Mouse (Mus musculus) lung, embryonic 15.5 days (tissue): ENCODE measurements at regions not wholly inside any gene's neighbourhood (a gene's known extent, or its start where the extent isn't known, plus 50 kb on each side); places are given as distances from the start of the nearest gene placed in this dataset.
A peak's percentile ranks its signal among the peaks of the same experiment; 100 is the strongest.

Experiments used
- ATAC-seq: fragments of 200-750 bp; cut with Nextera tagmentation; 2 replicates; pipeline ENCODE4 v1.8.0; 2017; ENCODE audit warnings: moderate number of reproducible peaks, borderline replicate concordance; ENCODE audit not compliant: low FRiP score, low TSS enrichment; ENCODE audit errors: extremely low read depth
- H3K27ac ChIP-seq: fragments of 300-500 bp; sonication (generic); 2 replicates; pipeline ENCODE4 v1.5.1; 2015; ENCODE audit warnings: moderate library complexity, mild to moderate bottlenecking, inconsistent platforms
- H3K27me3 ChIP-seq: fragments of 300-500 bp; sonication (generic); 2 replicates; pipeline ENCODE4 v1.6.1; 2015; ENCODE audit warnings: inconsistent platforms
- H3K36me3 ChIP-seq: fragments of 300-500 bp; sonication (generic); 2 replicates; pipeline ENCODE4 v1.6.1; 2015; ENCODE audit warnings: inconsistent platforms
- H3K4me1 ChIP-seq: fragments of 300-500 bp; sonication (generic); 2 replicates; pipeline ENCODE4 v1.6.1; 2015; ENCODE audit warnings: inconsistent platforms
- H3K4me2 ChIP-seq: fragments of 300-500 bp; sonication (generic); 2 replicates; pipeline ENCODE4 v1.6.1; 2015; ENCODE audit warnings: inconsistent platforms, mild to moderate bottlenecking, moderate library complexity
- H3K4me3 ChIP-seq: fragments of 300-500 bp; sonication (generic); 2 replicates; pipeline ENCODE4 v1.5.1; 2015; ENCODE audit warnings: mild to moderate bottlenecking, inconsistent platforms
- H3K9ac ChIP-seq: fragments of 300-500 bp; sonication (generic); 2 replicates; pipeline ENCODE4 v1.6.1; 2015; ENCODE audit warnings: inconsistent platforms
- H3K9me3 ChIP-seq: fragments of 300-500 bp; sonication (generic); 2 replicates; pipeline ENCODE4 v1.6.1; 2016; ENCODE audit warnings: inconsistent platforms
- WGBS: fragments of 180-500 bp; shearing (Covaris S2); methylation state at CpG from one replicate; pipeline ENCODE4 v1.1.7; 2015; 5-methylcytosine and 5-hydroxymethylcytosine counted together

DNA sequence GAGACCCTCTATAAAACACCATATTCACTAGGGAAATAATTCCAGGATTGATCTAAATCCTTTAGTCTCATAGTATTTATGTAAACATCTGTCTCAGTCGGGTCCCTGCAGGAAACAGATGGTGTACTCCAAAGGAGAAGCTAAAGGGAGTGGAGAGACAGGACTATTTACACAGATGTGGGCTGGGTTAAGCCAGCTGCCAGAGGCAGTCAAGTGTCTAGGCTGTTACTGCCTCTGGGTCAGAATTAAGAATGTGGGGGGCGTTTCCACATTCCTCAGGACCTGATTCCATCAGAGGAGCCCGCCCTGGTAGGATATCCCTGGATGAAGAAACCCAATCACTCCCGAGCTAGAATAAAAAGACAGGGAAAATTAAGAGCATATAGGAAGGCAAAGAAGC lies 380.2 kb upstream of the Auts2 start:
- H3K4me1 ChIP-seq: peaks cover 16% of the 10 kb centered on the region
- no peak overlapping the region for H3K27ac ChIP-seq
- H3K27me3 ChIP-seq: no peaks in the 10 kb centered on the region
- ATAC-seq: peak; percentile 93
- no peak overlapping the region for H3K4me2 ChIP-seq
- no peak overlapping the region for H3K9ac ChIP-seq
- no peak overlapping the region for H3K4me3 ChIP-seq
- WGBS: 3% methylated on average over 4 of the region's 4 CpGs
- H3K9me3 ChIP-seq: no peaks in the 10 kb centered on the region
- H3K36me3 ChIP-seq: no peaks in the 10 kb centered on the region

DNA sequence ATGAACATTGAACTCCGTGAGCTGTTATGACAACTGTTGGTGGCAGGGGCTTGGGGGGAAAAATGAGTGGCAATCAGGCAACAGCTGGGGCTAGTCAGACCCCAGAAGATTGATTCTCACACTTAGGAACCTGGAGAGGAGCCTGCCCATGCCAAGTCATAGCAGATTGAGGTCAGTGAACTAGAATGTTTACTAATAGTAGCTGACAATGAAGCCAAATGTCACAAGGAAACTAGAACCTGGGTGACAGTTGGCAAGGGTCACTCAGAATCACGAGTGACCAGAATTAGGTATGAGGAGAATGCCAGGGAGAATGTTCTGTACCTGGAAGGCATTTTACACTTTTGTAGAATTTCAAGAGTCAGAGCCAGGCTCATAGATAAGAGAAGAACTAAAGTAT lies 365.9 kb upstream of the Auts2 start:
- WGBS: 22% methylated on average over 2 of the region's 2 CpGs

DNA sequence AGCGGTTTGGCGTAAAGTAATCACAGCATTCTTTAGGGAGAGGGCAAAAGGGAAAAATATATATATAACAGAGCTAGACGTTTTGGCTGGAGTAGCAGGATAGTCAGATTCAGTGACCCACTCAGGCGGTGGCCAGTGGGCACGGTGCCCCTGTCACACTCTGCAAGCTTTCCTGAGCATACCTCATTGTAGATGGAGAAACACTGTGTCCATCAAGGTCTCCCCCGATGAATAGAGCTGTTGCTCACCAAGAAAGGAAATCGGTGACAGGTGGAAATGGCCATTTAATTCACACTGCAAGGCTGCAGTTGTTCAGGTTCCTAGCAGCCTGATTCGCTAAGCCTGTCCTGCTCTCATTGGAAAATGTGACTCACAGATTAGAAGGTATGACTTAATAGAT lies 365.1 kb upstream of the Auts2 start:
- no peak overlapping the region for H3K4me2 ChIP-seq

More for the DNA sequence above, 365.9 kb upstream of the Auts2 start:
- Histone ChIP-seq H3K9ac (no peak overlapping the region), H3K27ac (no peak overlapping the region), H3K4me1 (no peaks in the 10 kb centered on the region), H3K4me3 (no peak overlapping the region), H3K27me3 (no peaks in the 10 kb centered on the region), H3K9me3 (no peaks in the 10 kb centered on the region), H3K4me2 (no peak overlapping the region), H3K36me3 (no peaks in the 10 kb centered on the region)
- ATAC-seq: no peak

DNA sequence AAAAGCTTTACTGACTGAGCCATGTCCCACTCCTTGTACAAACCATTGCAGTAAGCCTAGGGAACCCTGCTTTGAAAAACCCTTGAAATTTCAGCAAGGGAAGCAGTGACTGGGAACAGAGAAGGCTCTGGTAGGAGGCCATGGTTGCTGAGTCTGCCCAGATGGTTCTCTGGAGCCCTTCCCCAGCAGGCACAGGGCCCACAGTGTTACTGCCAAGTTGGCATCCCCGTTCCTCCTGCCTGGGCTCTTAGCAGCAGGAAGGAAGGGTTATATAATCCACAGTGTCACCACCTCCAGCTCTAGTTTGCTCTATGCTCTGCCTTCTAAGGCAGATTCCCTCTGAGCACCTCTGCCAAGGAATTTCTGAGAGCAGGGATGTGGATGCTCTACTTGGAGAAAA lies 349.4 kb upstream of the Auts2 start:
- Histone ChIP-seq H3K36me3 (no peaks in the 10 kb centered on the region), H3K4me2 (no peak overlapping the region), H3K9ac (no peak overlapping the region), H3K27ac (no peak overlapping the region), H3K27me3 (no peaks in the 10 kb centered on the region), H3K4me1 (no peaks in the 10 kb centered on the region), H3K4me3 (no peak overlapping the region), H3K9me3 (no peaks in the 10 kb centered on the region)
- WGBS: 74% methylated on average over 1 of the region's 1 CpGs
- no peak for ATAC-seq

More for the DNA sequence above, 365.1 kb upstream of the Auts2 start:
- 79% methylated on average over 8 of the region's 8 CpGs for WGBS
- Histone ChIP-seq H3K4me1 (no peaks in the 10 kb centered on the region), H3K27ac (no peak overlapping the region), H3K9me3 (no peaks in the 10 kb centered on the region), H3K9ac (no peak overlapping the region), H3K27me3 (no peaks in the 10 kb centered on the region), H3K4me3 (no peak overlapping the region), H3K36me3 (no peaks in the 10 kb centered on the region)
- no peak for ATAC-seq

DNA sequence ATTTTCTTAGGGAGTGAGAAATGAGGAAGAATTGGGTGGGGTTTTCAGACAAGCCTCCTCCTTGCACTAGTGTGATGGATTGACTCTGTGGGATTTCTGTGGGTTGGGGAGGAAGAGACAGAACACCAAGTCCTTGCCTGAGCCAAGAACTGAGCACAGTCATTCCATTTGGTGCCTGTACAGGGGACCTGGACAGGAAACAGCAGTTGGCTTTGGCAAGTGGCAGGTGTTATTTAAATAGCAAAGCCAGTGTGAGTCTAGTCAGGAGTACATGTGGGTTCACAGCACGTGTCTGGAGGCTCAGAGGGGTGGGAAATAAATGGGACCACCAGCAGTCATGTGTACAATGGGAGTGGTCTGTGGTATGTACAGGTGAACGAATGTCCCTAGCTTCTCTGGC lies 341.0 kb upstream of the Auts2 start:
- ATAC-seq: no peak
- H3K36me3 ChIP-seq: no peaks in the 10 kb centered on the region
- no peaks in the 10 kb centered on the region for H3K9me3 ChIP-seq
- no peaks in the 10 kb centered on the region for H3K27me3 ChIP-seq
- no peak overlapping the region for H3K4me2 ChIP-seq
- H3K4me3 ChIP-seq: no peak overlapping the region
- H3K9ac ChIP-seq: no peak overlapping the region
- no peaks in the 10 kb centered on the region for H3K4me1 ChIP-seq
- WGBS: 40% methylated on average over 2 of the region's 2 CpGs
- H3K27ac ChIP-seq: no peak overlapping the region

DNA sequence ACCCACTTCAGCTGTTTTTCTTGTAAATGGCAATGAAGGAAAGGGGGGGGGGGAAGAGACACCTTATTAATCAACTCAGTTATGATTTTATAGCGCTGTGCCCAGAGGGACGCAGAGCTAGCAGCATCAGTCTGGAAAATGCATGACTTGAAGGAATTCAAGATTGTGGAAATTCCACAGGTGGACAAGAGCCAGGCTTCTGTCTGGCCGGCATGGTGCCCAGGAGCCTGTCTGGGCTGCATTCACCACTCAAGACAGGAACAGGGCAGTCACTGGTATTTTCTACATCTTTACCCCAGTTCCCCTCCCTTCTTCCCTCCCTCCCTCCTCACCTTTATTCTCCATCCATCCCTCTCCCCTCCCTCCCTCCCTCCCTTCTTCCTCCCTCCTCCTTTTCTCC lies 339.1 kb upstream of the Auts2 start:
- WGBS: 22% methylated on average over 3 of the region's 3 CpGs
- Histone ChIP-seq H3K27me3 (no peaks in the 10 kb centered on the region), H3K9me3 (no peaks in the 10 kb centered on the region), H3K4me3 (no peak overlapping the region), H3K36me3 (no peaks in the 10 kb centered on the region), H3K27ac (no peak overlapping the region), H3K9ac (no peak overlapping the region), H3K4me2 (no peak overlapping the region), H3K4me1 (no peaks in the 10 kb centered on the region)
- no peak for ATAC-seq

DNA sequence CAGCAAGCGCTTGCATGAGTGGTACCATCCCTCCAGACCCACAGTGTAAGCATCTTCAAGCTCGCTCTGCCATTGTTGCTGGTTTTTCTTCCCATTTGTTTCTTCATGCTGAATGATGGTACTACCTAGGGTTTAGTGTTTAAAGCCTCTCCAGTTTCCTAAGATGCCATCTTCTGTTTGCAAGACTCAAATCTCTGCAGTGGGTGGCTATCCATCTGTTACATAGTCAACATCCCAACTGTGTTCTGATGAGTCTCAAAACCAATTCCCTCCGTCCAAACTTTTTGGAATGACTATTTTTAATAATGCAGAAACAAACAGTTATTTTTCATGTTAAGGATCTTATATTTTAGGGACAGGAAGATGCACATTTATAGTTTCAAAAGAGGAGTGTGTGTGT lies 338.0 kb upstream of the Auts2 start:
- ATAC-seq: no peak
- WGBS: 93% methylated on average over 3 of the region's 3 CpGs
- H3K9ac ChIP-seq: no peak overlapping the region
- no peak overlapping the region for H3K4me2 ChIP-seq
- H3K36me3 ChIP-seq: no peaks in the 10 kb centered on the region
- H3K9me3 ChIP-seq: no peaks in the 10 kb centered on the region
- no peaks in the 10 kb centered on the region for H3K27me3 ChIP-seq
- H3K27ac ChIP-seq: no peak overlapping the region
- H3K4me3 ChIP-seq: no peak overlapping the region
- no peaks in the 10 kb centered on the region for H3K4me1 ChIP-seq

DNA sequence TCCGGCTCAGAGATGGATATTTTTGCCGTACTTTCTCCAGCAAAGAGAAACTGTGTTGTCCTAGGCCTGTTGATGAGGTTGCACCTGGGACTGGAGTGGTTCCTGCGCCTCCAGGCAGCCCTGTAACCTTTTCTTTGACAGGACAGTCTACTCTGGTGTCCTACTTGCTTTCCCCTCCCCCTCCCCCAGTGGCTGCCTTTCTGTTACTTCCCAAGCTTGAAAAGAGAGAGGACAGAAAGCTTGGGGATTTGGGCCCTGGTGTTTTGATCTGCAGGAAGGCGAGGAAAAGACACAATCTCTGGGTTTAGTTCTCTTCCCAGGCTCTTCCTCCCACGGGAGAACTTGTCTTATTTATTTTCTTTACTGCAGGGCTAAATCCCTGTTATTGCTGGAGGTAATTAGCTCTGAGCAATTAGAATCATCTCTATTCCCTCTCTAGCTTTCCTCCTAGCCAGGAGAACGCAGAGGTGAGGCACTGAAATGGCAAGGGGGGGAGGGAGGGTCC lies 333.2 kb upstream of the Auts2 start:
- H3K9ac ChIP-seq: no peak overlapping the region
- 39% methylated on average over 6 of the region's 6 CpGs for WGBS
- H3K27me3 ChIP-seq: no peaks in the 10 kb centered on the region
- no peak overlapping the region for H3K27ac ChIP-seq
- no peak overlapping the region for H3K4me2 ChIP-seq
- no peaks in the 10 kb centered on the region for H3K36me3 ChIP-seq
- no peak for ATAC-seq
- no peaks in the 10 kb centered on the region for H3K4me1 ChIP-seq
- H3K4me3 ChIP-seq: no peak overlapping the region
- no peaks in the 10 kb centered on the region for H3K9me3 ChIP-seq

DNA sequence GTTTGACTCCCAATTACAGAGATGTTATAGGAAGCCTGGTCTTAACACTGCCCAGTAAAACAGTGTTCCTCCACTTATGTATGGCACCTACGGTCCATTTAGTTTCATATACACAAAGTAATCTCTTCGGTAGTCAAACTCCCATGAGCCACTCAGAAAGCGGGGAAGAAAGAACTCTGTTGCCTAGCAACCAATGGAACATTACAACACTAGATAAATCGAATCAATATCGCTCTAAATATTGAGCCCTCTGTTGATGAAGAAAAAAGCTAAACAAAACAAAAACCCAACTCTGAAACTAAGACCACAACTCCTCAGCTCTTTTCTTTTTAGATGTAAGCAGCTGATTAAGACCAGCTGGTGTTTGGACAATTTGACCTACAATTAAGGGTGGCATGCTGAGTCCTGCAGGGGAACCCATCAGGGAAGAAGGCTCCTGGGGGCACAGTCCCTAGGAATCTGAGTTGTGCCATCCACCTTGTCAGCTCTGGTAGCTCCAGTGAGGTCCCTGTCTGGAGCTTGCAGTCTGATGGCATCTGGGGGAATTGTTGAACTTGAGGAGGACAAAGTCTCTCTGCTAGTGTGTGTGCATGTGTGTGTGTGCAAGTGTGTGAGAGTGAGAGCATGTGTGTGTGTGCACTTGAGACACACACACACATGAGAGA lies 315.8 kb upstream of the Auts2 start:
- no peaks in the 10 kb centered on the region for H3K36me3 ChIP-seq
- peaks cover 4% of the 10 kb centered on the region; the same call in 1 of the 2 replicates for H3K4me1 ChIP-seq
- H3K9ac ChIP-seq: no peak overlapping the region
- WGBS: 70% methylated on average over 5 of the region's 5 CpGs
- H3K27ac ChIP-seq: no peak overlapping the region
- no peak overlapping the region for H3K4me3 ChIP-seq
- no peak for ATAC-seq
- no peaks in the 10 kb centered on the region for H3K9me3 ChIP-seq
- H3K4me2 ChIP-seq: no peak overlapping the region
- no peaks in the 10 kb centered on the region for H3K27me3 ChIP-seq

DNA sequence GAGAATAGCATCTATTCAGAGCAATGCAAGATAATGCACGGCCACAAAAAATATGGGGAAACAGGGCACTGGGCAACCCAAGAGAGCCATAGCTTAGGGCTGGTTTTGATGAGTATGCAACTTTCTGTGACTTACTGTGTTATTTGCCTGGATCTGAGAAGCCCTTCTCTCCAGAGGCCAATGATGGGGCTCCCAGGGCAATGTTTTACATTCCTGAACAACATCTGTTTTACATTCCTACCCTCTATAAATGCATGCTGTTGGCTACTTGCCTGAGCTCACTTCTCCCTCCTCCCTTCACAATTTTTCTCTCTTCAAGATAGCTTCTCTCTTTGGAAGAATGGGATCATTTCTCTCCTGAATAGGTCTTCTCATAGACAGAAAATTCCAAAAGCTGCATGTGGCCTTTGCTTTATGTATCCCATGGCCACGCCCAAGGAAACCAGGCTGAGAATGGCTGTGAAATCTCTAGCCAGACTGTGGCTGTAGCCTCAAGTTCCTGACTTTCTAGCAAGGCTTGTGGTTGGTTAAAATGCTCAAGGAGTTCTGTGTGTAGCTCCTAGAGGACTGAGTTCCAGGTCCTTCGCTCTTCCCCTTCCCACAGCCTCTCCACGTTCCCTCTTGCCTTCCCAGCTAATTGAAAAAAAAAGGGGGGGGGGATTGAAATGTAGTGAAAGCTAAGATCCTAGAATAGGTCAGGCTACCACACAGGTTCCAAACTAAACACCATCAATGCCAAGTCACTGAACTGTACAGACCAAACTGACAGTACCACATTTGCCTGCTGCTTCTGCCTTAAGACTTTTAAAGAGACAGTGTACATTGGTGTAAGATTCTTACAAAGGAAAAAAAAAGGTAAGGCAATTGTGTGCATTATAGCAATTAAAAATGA lies 312.7 kb upstream of the Auts2 start:
- Histone ChIP-seq H3K27me3 (no peaks in the 10 kb centered on the region), H3K4me3 (no peak overlapping the region), H3K4me1 (peaks cover 4% of the 10 kb centered on the region; the same call in 1 of the 2 replicates), H3K9ac (no peak overlapping the region), H3K27ac (no peak overlapping the region), H3K9me3 (no peaks in the 10 kb centered on the region), H3K4me2 (no peak overlapping the region), H3K36me3 (no peaks in the 10 kb centered on the region)
- WGBS: 68% methylated on average over 4 of the region's 4 CpGs
- ATAC-seq: no peak

DNA sequence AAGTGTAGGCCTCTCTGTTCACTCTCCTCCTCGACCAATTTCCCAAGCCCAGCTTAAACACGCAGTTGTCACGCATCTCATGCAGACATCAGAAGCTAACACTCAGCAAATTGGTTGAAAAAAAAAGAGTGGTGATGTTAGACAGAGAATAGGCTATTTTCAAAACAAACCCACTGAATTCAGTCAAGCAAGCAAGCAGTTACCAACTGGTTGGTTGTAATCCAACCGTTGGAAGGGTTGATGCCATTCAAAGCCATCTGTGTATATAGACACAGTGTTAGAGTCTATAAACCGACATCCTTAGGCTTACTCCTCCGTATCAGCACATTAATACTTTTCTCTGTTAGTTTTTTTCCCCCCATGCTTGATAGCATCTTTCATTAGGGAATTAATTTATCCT lies 307.6 kb upstream of the Auts2 start:
- no peaks in the 10 kb centered on the region for H3K9me3 ChIP-seq
- H3K4me3 ChIP-seq: no peak overlapping the region
- H3K36me3 ChIP-seq: no peaks in the 10 kb centered on the region
- peaks cover 2% of the 10 kb centered on the region; the same call in 1 of the 2 replicates for H3K4me1 ChIP-seq
- 76% methylated on average over 6 of the region's 6 CpGs for WGBS
- H3K4me2 ChIP-seq: no peak overlapping the region
- H3K27me3 ChIP-seq: no peaks in the 10 kb centered on the region
- ATAC-seq: no peak
- H3K9ac ChIP-seq: no peak overlapping the region
- no peak overlapping the region for H3K27ac ChIP-seq

DNA sequence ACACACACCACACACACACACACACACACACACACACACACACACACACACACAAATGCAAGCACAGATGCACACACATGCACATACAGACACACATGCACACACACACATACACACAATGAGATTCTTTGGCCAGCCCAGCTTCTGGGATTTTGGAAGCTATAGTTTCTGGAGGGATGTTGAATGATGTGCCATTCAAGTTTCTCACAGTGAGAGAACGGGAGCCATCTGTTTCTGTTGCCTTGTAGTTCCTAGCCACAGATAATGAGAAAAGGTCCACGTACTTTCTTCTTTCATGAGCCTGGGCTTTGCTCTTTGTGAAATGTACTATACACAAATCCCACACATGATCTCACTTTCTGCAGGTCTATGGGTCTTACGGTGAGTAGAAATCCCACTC lies 304.9 kb upstream of the Auts2 start:
- no peak overlapping the region for H3K27ac ChIP-seq
- H3K4me1 ChIP-seq: no peaks in the 10 kb centered on the region
- ATAC-seq: no peak
- H3K9me3 ChIP-seq: no peaks in the 10 kb centered on the region
- H3K27me3 ChIP-seq: no peaks in the 10 kb centered on the region
- no peak overlapping the region for H3K4me2 ChIP-seq
- H3K4me3 ChIP-seq: no peak overlapping the region
- no peaks in the 10 kb centered on the region for H3K36me3 ChIP-seq
- no peak overlapping the region for H3K9ac ChIP-seq
- 58% methylated on average over 3 of the region's 3 CpGs for WGBS
